Mouse (Mus musculus) midbrain, embryonic 16.5 days (tissue): ENCODE results near the gene Prkg2. TPM values are rescaled to one million over a fixed set of nuclear protein-coding genes. Genes with fewer than 3 reads are reported as not detected.
A peak's percentile ranks its signal among the peaks of the same experiment; 100 is the strongest.

Experiments
- ATAC-seq: fragments of 200-750 bp; cut with Nextera tagmentation; 2 replicates; pipeline ENCODE4 v1.8.0; 2017; ENCODE audit warnings: moderate TSS enrichment
- H3K27ac ChIP-seq: fragments of 300-500 bp; sonication (generic); 2 replicates; pipeline ENCODE4 v1.5.1; 2014; ENCODE audit warnings: mild to moderate bottlenecking, low read length, mixed read lengths
- H3K27me3 ChIP-seq: fragments of 300-500 bp; sonication (generic); 2 replicates; pipeline ENCODE4 v1.6.1; 2014; ENCODE audit warnings: low read depth, low read length, mixed read lengths; ENCODE audit not compliant: control insufficient read depth, insufficient read depth
- H3K36me3 ChIP-seq: fragments of 300-500 bp; sonication (generic); 2 replicates; pipeline ENCODE4 v1.6.1; 2014; ENCODE audit warnings: mild to moderate bottlenecking, low read length, moderate library complexity, mixed read lengths; ENCODE audit not compliant: control insufficient read depth, insufficient read depth
- H3K4me1 ChIP-seq: fragments of 300-500 bp; sonication (generic); 2 replicates; pipeline ENCODE4 v1.6.1; 2014; ENCODE audit warnings: mild to moderate bottlenecking, low read length, mixed read lengths; ENCODE audit not compliant: control insufficient read depth, insufficient read depth
- H3K4me2 ChIP-seq: fragments of 300-500 bp; sonication (generic); 2 replicates; pipeline ENCODE4 v1.6.1; 2014; ENCODE audit warnings: mild to moderate bottlenecking, low read length, mixed read lengths
- H3K4me3 ChIP-seq: fragments of 300-500 bp; sonication (generic); 2 replicates; pipeline ENCODE4 v1.5.1; 2014; ENCODE audit warnings: low read depth, mild to moderate bottlenecking, low read length, moderate library complexity, mixed read lengths
- H3K9ac ChIP-seq: fragments of 300-500 bp; sonication (generic); 2 replicates; pipeline ENCODE4 v1.6.1; 2014; ENCODE audit warnings: low read depth, low read length, mixed read lengths
- H3K9me3 ChIP-seq: fragments of 300-500 bp; sonication (generic); replicated peaks from 2 replicates; pipeline ENCODE4 v1.6.1; 2014; ENCODE audit warnings: mild to moderate bottlenecking, low read length, mixed read lengths; ENCODE audit not compliant: control insufficient read depth, poor library complexity, severe bottlenecking
- WGBS: fragments of 180-500 bp; shearing (Covaris S2); extraction: QIAGEN DNeasy Blood & Tissue Kit; methylation state at CpG from one replicate; pipeline ENCODE4 v1.1.7; 2014; 5-methylcytosine and 5-hydroxymethylcytosine counted together
- polyA plus RNA-seq: library from polyadenylated mRNA; unstranded; fragments of >200 nt; fragmentation: Nextera tagmentation; extraction: Ambion mirVana; gene quantifications from 2 replicates; pipeline ENCODE4 v1.2.1, GENCODE M21; 2015

The Prkg2 gene
- polyA plus RNA-seq, 1 experiment from 2014 or later: 2.8 TPM

GRCm38 (mm10) chr5:98940731-98941130 lies 96.4 kb downstream of the Prkg2 start:
- Histone ChIP-seq H3K4me3 (no peak overlapping the region), H3K27ac (no peak overlapping the region), H3K4me1 (no peaks in the 10 kb centered on the region; the same call in 1 of the 2 replicates), H3K9ac (no peak overlapping the region), H3K4me2 (no peak overlapping the region), H3K27me3 (no peaks in the 10 kb centered on the region), H3K36me3 (no peaks in the 10 kb centered on the region), H3K9me3 (no peaks in the 10 kb centered on the region)
- no peak for ATAC-seq
- 49% methylated on average over 6 of the region's 6 CpGs for WGBS

GRCm38 (mm10) chr5:98939631-98940208 lies 97.4 kb downstream of the Prkg2 start:
- no peak overlapping the region for H3K9ac ChIP-seq
- no peaks in the 10 kb centered on the region for H3K36me3 ChIP-seq
- H3K27me3 ChIP-seq: no peaks in the 10 kb centered on the region
- H3K27ac ChIP-seq: no peak overlapping the region
- no peaks in the 10 kb centered on the region; the same call in 1 of the 2 replicates for H3K4me1 ChIP-seq
- no peaks in the 10 kb centered on the region for H3K9me3 ChIP-seq
- 60% methylated on average over 6 of the region's 6 CpGs for WGBS
- ATAC-seq: peak; percentile 56; the same call in 1 of the 2 replicates
- H3K4me3 ChIP-seq: no peak overlapping the region
- H3K4me2 ChIP-seq: no peak overlapping the region

DNA sequence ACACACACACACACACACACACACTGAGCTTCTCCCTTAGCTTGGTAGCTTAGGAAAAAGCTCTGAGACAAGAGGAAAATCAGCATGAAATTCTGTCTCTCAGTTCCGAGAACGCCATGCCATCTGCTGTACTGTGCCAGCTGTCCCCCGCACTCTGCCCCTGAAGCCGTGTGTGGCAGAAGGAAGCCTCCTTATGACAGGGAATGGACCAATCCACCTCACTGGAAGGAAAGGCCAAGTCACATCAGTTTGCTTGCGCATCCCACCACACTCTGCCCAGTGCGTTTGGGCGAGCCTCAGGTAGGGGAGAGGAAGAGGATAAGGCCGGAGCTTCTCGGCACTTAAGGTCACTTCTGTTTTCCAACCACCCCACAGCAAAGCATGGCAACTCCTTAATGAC lies 98.0 kb downstream of the Prkg2 start:
- H3K9me3 ChIP-seq: no peaks in the 10 kb centered on the region
- H3K4me3 ChIP-seq: no peak overlapping the region
- H3K4me1 ChIP-seq: no peaks in the 10 kb centered on the region; the same call in 1 of the 2 replicates
- H3K4me2 ChIP-seq: no peak overlapping the region
- ATAC-seq: no peak; the same call in 1 of the 2 replicates
- no peak overlapping the region for H3K9ac ChIP-seq
- WGBS: 69% methylated on average over 9 of the region's 9 CpGs
- H3K27ac ChIP-seq: no peak overlapping the region
- H3K36me3 ChIP-seq: no peaks in the 10 kb centered on the region
- no peaks in the 10 kb centered on the region for H3K27me3 ChIP-seq

- no peak for ATAC-seq
- H3K4me3 ChIP-seq: no peak overlapping the region
- H3K9me3 ChIP-seq: no peaks in the 10 kb centered on the region
- no peak overlapping the region for H3K9ac ChIP-seq
- H3K27ac ChIP-seq: 0 out of 2 replicates have a peak overlapping the region, but pooled peaks have one; percentile 28
- no peaks in the 10 kb centered on the region for H3K36me3 ChIP-seq
- no peak overlapping the region for H3K4me2 ChIP-seq
- H3K4me1 ChIP-seq: no peaks in the 10 kb centered on the region; the same call in 1 of the 2 replicates
- no peaks in the 10 kb centered on the region for H3K27me3 ChIP-seq
- WGBS: 47% methylated on average over 4 of the region's 4 CpGs
Measured at GRCm38 (mm10) chr5:98937879-98938278, 99.3 kb downstream of the Prkg2 start.

- no peak for ATAC-seq
- no peaks in the 10 kb centered on the region; the same call in 1 of the 2 replicates for H3K4me1 ChIP-seq
- H3K9me3 ChIP-seq: no peaks in the 10 kb centered on the region
- WGBS: 24% methylated on average over 2 of the region's 2 CpGs
- H3K4me2 ChIP-seq: no peak overlapping the region
- no peak overlapping the region for H3K27ac ChIP-seq
- no peak overlapping the region for H3K9ac ChIP-seq
- no peaks in the 10 kb centered on the region for H3K27me3 ChIP-seq
- H3K4me3 ChIP-seq: no peak overlapping the region
- no peaks in the 10 kb centered on the region for H3K36me3 ChIP-seq
Measured at GRCm38 (mm10) chr5:98936650-98937049, 100.5 kb downstream of the Prkg2 start.

- Histone ChIP-seq H3K9me3 (no peaks in the 10 kb centered on the region), H3K4me2 (no peak overlapping the region), H3K4me3 (no peak overlapping the region), H3K4me1 (no peaks in the 10 kb centered on the region; the same call in 1 of the 2 replicates), H3K27ac (no peak overlapping the region), H3K9ac (no peak overlapping the region), H3K36me3 (no peaks in the 10 kb centered on the region), H3K27me3 (no peaks in the 10 kb centered on the region)
- ATAC-seq: no peak
- 70% methylated on average over 8 of the region's 8 CpGs for WGBS
Measured at GRCm38 (mm10) chr5:98935930-98936329, 101.2 kb downstream of the Prkg2 start.

- H3K9me3 ChIP-seq: no peaks in the 10 kb centered on the region
- H3K9ac ChIP-seq: no peak overlapping the region
- 94% methylated on average over 3 of the region's 3 CpGs for WGBS
- no peak overlapping the region for H3K4me3 ChIP-seq
- H3K4me2 ChIP-seq: no peak overlapping the region
- no peak overlapping the region for H3K27ac ChIP-seq
- no peak for ATAC-seq
- H3K27me3 ChIP-seq: no peaks in the 10 kb centered on the region
- H3K4me1 ChIP-seq: no peaks in the 10 kb centered on the region
- H3K36me3 ChIP-seq: no peaks in the 10 kb centered on the region
Measured at GRCm38 (mm10) chr5:98922921-98923320, 114.2 kb downstream of the Prkg2 start.

DNA sequence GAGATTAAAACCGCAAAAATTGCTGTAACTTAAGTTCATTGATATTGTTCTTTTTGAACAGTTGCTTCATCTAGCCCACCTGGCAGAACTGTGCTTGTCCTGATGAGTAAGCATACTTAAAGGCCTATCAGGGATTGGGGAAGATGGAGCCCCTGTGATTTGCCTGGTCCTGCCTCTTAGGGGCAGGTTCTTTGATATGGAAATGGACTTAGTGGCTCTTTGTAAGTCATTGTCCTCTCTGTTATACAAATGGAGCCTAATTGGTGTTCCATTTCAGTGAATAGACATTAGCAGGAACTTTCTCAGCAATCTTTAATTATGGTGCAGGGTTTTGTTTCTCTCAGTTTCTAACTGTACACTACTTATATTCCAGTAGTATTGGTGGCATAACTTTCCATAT lies 115.5 kb downstream of the Prkg2 start:
- Histone ChIP-seq H3K27me3 (no peaks in the 10 kb centered on the region), H3K9ac (no peak overlapping the region), H3K9me3 (no peaks in the 10 kb centered on the region), H3K27ac (no peak overlapping the region), H3K4me1 (no peaks in the 10 kb centered on the region), H3K36me3 (no peaks in the 10 kb centered on the region), H3K4me2 (no peak overlapping the region), H3K4me3 (no peak overlapping the region)
- 83% methylated on average over 1 of the region's 1 CpGs for WGBS
- ATAC-seq: no peak

GRCm38 (mm10) chr5:98918716-98919115 lies 118.4 kb downstream of the Prkg2 start:
- Histone ChIP-seq H3K36me3 (no peaks in the 10 kb centered on the region), H3K27ac (no peak overlapping the region), H3K4me1 (no peaks in the 10 kb centered on the region), H3K27me3 (no peaks in the 10 kb centered on the region), H3K9me3 (no peaks in the 10 kb centered on the region), H3K9ac (no peak overlapping the region), H3K4me3 (no peak overlapping the region), H3K4me2 (no peak overlapping the region)
- WGBS: 99% methylated on average over 5 of the region's 5 CpGs
- no peak for ATAC-seq
